Mouse (Mus musculus) forebrain, embryonic 12.5 days (tissue): ENCODE measurements at regions not wholly inside any gene's neighbourhood (a gene's known extent, or its start where the extent isn't known, plus 50 kb on each side); places are given as distances from the start of the nearest gene placed in this dataset.
A peak's percentile ranks its signal among the peaks of the same experiment; 100 is the strongest.

ENCODE experiments used
- ATAC-seq: fragments of 200-750 bp; cut with Nextera tagmentation; 2 replicates; pipeline ENCODE4 v1.8.0; 2017; ENCODE audit warnings: moderate TSS enrichment; ENCODE audit not compliant: low FRiP score
- H3K27ac ChIP-seq: fragments of 300-500 bp; sonication (generic); 2 replicates; pipeline ENCODE4 v1.5.1; 2016; ENCODE audit warnings: mild to moderate bottlenecking
- H3K27me3 ChIP-seq: fragments of 300-500 bp; sonication (generic); 2 replicates; pipeline ENCODE4 v1.6.1; 2016; ENCODE audit warnings: mild to moderate bottlenecking
- H3K36me3 ChIP-seq: fragments of 300-500 bp; sonication (generic); replicated peaks from 2 replicates; pipeline ENCODE4 v1.6.1; 2016; ENCODE audit warnings: mild to moderate bottlenecking
- H3K4me1 ChIP-seq: fragments of 300-500 bp; sonication (generic); 2 replicates; pipeline ENCODE4 v1.6.1; 2016
- H3K4me2 ChIP-seq: fragments of 300-500 bp; sonication (generic); 2 replicates; pipeline ENCODE4 v1.6.1; 2016; ENCODE audit warnings: mild to moderate bottlenecking, moderate library complexity
- H3K4me3 ChIP-seq: fragments of 300-500 bp; sonication (generic); replicated peaks from 2 replicates; pipeline ENCODE4 v1.5.1; 2016; ENCODE audit warnings: mild to moderate bottlenecking
- H3K9ac ChIP-seq: fragments of 300-500 bp; sonication (generic); 2 replicates; pipeline ENCODE4 v1.6.1; 2016; ENCODE audit warnings: mild to moderate bottlenecking
- H3K9me3 ChIP-seq: fragments of 300-500 bp; sonication (generic); 2 replicates; pipeline ENCODE4 v1.6.1; 2016
- WGBS: fragments of 180-500 bp; shearing (Covaris S2); methylation state at CpG from one replicate; pipeline ENCODE4 v1.1.7; 2016; 5-methylcytosine and 5-hydroxymethylcytosine counted together

DNA sequence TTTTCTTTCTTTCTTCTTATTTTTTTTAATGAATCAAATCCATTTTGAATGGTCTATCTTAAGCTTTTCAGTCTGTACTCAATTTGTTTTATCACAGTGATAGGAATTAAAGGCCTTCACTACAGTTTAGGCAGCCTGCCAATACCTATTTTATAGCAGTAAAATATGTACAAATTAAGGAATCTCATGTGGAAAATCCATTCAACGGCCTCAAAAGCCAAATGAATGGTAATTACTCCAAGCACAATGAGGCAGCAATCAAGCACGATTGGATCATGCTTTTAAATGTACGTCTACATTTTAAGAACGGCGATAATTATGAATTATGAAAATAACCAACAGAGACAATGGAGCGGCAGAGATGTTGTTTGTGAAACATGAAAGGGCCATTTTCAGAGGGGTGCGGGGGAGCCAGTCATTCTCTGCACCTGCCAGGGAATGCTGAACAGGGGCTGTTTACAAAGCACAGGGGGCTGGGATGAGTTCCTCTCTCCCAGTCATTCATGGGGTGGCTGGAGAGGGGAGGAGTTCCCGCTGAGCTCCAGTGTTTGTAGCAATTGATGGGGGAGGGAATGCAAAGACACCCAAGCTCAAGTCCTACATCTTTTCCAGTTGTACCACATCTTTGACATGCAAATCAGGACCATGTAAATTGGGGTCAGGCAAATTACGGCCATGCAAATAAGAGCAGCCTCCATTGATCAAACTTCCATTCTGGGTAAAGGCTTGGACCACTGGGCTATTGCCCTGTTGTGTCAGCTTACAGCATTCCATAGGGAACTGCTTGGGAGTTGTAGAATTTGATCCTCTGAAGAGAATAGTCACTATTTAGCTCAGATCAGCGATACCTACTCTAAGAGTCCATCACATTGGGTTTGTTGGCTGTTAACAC, 381.1 kb upstream of the Castor2 start:
- Histone ChIP-seq H3K27me3 (no peaks in the 10 kb centered on the region; the same call in 1 of the 2 replicates), H3K36me3 (no peaks in the 10 kb centered on the region), H3K4me2 (peak overlapping the region; percentile 17; the same call in 1 of the 2 replicates), H3K27ac (peak overlapping the region; percentile 75), H3K4me1 (peaks cover 16% of the 10 kb centered on the region), H3K9ac (no peak overlapping the region), H3K4me3 (0 out of 2 replicates have a peak overlapping the region, but pooled peaks have one; percentile 11), H3K9me3 (no peaks in the 10 kb centered on the region)
- 16% methylated on average over 10 of the region's 10 CpGs for WGBS
- ATAC-seq, result peak; percentile 96

DNA sequence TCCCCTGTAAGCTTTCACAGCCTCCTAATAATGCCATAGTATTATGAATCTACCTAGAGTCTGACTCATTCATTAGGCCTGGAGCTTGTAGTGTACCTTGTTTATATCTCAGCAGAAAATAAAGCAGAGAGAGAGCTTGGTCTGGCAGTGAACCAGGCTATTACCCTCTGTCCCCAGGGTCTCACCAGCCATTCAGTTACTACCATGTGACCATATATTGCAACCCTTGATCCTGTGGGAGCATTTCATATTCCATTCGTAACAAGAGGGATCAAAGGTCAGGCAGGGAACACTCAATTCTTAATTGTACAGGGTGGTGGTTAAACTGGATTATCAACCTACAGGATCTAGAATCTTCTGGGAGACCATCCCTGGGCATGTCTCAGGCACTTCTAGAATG, 383.7 kb upstream of the Castor2 start:
- no peak overlapping the region for H3K4me3 ChIP-seq
- peaks cover 16% of the 10 kb centered on the region for H3K4me1 ChIP-seq
- peaks cover 9% of the 10 kb centered on the region for H3K27me3 ChIP-seq
- no peak overlapping the region for H3K4me2 ChIP-seq
- no peak overlapping the region for H3K9ac ChIP-seq
- WGBS, result 90% methylated on average over 1 of the region's 1 CpGs
- H3K27ac ChIP-seq, result no peak overlapping the region
- ATAC-seq, result no peak
- H3K9me3 ChIP-seq, result no peaks in the 10 kb centered on the region
- H3K36me3 ChIP-seq, result no peaks in the 10 kb centered on the region

DNA sequence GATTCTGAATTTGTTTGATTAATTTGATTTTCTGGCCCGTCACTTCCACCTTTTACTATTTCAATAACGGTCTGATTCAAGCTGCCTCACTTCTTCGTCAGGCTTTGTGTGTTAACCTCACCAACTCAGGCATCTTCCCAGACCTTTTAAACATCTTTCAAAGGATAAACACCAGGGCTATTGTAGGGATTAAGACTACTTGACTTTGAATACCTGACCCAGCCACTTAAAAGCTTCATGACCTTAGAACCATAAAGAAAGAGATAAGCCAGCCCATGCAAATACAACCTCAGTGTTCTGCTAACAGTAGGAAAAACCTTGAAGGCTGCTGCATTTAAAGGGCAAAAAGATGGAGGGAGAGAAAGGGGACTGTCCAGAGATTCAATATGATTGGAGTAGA, 386.9 kb upstream of the Castor2 start:
- no peak for ATAC-seq
- H3K4me3 ChIP-seq, result no peak overlapping the region
- no peak overlapping the region for H3K27ac ChIP-seq
- H3K4me1 ChIP-seq, result peaks cover under 1% of the 10 kb centered on the region; the same call in 1 of the 2 replicates
- H3K36me3 ChIP-seq, result no peaks in the 10 kb centered on the region
- no peaks in the 10 kb centered on the region for H3K9me3 ChIP-seq
- 42% methylated on average over 3 of the region's 3 CpGs for WGBS
- no peak overlapping the region for H3K4me2 ChIP-seq
- H3K9ac ChIP-seq, result no peak overlapping the region
- H3K27me3 ChIP-seq, result peaks cover 18% of the 10 kb centered on the region

DNA sequence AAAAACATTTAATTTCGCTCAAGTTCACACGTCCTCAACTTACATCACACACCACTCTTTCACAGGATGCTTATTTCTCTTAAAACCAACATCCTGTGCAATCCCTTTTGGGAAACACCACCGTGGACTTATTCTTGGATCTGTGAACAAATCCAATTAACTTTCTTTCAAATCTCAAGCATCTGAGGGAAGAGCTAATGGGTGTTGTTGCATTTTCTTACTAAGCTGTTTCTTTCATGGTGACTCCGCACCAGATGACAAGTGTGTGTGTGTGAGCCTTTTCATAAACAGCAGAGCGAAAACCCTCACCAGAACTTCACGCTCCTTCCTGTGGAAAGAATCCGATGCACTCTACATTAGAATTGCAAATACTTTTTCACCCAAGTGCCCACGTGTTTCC, 390.6 kb upstream of the Castor2 start:
- peaks cover 5% of the 10 kb centered on the region; the same call in 1 of the 2 replicates for H3K9me3 ChIP-seq
- no peak overlapping the region for H3K9ac ChIP-seq
- H3K27me3 ChIP-seq, result peaks cover 18% of the 10 kb centered on the region
- no peak overlapping the region for H3K27ac ChIP-seq
- H3K36me3 ChIP-seq, result no peaks in the 10 kb centered on the region
- 44% methylated on average over 8 of the region's 8 CpGs for WGBS
- no peak for ATAC-seq
- H3K4me2 ChIP-seq, result no peak overlapping the region
- no peaks in the 10 kb centered on the region for H3K4me1 ChIP-seq
- no peak overlapping the region for H3K4me3 ChIP-seq

DNA sequence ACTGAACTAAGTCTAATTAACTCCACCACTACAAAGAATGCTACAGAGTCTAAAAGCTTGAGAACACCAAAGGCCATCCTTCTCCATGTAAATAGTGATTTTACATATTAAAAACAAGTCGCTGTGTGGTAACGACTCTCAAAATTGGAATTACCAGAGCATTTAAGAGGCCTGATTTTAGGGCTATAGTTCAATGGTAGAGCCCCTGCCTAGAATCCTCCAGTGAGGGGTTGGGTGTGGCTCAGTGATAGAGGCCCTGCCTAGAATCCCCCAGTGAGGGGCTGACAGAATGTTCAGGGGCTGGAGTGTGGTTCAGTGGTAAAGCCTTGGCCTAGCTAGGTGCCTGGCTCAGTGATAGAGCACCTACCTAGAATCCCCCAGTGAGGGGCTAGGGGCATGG, 413.3 kb upstream of the Castor2 start:
- Histone ChIP-seq H3K27ac (no peak overlapping the region), H3K4me3 (no peak overlapping the region), H3K4me1 (no peaks in the 10 kb centered on the region), H3K9me3 (no peaks in the 10 kb centered on the region), H3K4me2 (no peak overlapping the region), H3K9ac (no peak overlapping the region), H3K27me3 (peaks cover 12% of the 10 kb centered on the region; the same call in 1 of the 2 replicates), H3K36me3 (no peaks in the 10 kb centered on the region)
- no peak for ATAC-seq
- 66% methylated on average over 2 of the region's 2 CpGs for WGBS

DNA sequence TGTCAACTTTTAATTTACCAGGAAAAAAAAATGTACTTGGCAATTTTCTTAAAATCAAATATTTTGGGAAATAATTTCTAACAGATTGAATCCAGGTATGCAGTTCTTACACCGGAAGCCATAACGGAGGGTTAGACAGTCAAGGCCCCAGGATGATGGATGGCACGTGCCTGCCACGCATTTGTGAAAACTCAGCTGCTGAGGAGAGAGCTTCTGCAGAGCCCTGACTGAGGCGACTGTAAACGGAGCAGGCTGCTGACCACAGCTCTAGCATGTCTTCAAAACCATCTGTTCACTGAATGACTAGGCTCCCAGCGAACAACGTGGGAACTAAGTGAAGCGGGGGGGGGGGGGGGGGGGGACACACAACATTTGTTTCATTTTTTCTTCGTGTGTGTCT, 416.5 kb upstream of the Castor2 start:
- Histone ChIP-seq H3K27me3 (peaks cover 12% of the 10 kb centered on the region; the same call in 1 of the 2 replicates), H3K36me3 (no peaks in the 10 kb centered on the region), H3K9ac (no peak overlapping the region), H3K27ac (no peak overlapping the region), H3K4me2 (no peak overlapping the region), H3K4me3 (no peak overlapping the region), H3K9me3 (no peaks in the 10 kb centered on the region), H3K4me1 (no peaks in the 10 kb centered on the region)
- no peak for ATAC-seq
- 66% methylated on average over 10 of the region's 10 CpGs for WGBS

DNA sequence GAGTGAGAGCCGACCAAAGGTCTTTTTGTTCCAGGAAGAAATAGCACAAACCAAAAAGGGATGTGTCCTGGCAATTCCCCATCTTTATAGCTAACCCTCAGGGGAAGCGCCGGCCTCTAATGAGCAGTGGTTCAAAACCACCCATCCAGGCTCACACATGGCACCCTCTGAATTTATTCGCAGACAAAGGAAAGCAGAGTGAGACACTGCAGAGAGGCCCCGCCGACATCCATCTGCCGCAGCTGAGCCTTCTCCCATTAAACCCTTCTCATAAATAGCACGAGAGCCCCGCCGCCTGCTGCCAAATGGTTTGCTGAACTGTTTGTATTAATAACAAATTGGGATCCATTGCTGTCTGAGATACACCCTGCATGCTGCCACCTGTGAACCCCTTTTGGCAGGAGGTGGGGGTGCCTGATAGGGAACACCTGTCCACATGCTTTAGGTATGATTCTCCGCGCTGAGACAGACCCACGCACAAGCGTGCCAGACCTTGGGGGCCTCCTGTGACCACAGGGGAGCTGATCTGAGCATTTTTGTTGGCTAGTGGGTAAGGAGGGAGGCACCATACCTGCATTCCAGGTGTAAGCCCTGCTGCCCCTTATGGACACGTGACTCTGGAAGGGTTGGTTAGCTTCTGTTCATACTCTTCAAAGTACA, 422.6 kb upstream of the Castor2 start:
- ATAC-seq, result peak; percentile 60; the same call in 1 of the 2 replicates
- no peaks in the 10 kb centered on the region for H3K9me3 ChIP-seq
- H3K36me3 ChIP-seq, result no peaks in the 10 kb centered on the region
- peaks cover 20% of the 10 kb centered on the region for H3K4me1 ChIP-seq
- H3K4me2 ChIP-seq, result no peak overlapping the region
- peak overlapping the region; percentile 78 for H3K27ac ChIP-seq
- no peak overlapping the region for H3K9ac ChIP-seq
- no peaks in the 10 kb centered on the region for H3K27me3 ChIP-seq
- no peak overlapping the region for H3K4me3 ChIP-seq
- WGBS, result 66% methylated on average over 15 of the region's 15 CpGs

DNA sequence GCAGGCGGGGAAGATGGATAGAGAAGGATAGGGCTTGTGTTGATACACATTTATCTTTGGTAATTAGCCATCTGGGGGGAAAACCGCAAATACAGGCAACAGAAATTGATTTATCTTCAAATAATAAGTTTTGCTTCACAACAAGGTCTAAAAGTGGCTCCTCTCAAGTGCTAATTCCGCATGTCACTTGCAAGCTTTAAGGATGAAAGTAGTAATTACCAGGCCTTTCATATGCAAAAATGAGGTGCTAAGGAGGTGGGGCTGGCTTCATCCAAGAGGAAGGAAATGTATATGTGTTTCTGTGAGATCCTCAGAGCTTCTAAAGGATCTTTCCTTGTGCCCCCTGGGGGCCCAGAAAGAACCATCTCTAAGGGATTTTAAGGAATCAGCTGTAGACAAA, 423.9 kb upstream of the Castor2 start:
- no peaks in the 10 kb centered on the region for H3K36me3 ChIP-seq
- H3K9me3 ChIP-seq, result no peaks in the 10 kb centered on the region
- no peak for ATAC-seq
- H3K27me3 ChIP-seq, result no peaks in the 10 kb centered on the region
- no peak overlapping the region for H3K9ac ChIP-seq
- H3K4me1 ChIP-seq, result peaks cover 20% of the 10 kb centered on the region
- peak overlapping the region; percentile 78 for H3K27ac ChIP-seq
- H3K4me2 ChIP-seq, result no peak overlapping the region
- WGBS, result 33% methylated on average over 3 of the region's 3 CpGs
- no peak overlapping the region for H3K4me3 ChIP-seq

DNA sequence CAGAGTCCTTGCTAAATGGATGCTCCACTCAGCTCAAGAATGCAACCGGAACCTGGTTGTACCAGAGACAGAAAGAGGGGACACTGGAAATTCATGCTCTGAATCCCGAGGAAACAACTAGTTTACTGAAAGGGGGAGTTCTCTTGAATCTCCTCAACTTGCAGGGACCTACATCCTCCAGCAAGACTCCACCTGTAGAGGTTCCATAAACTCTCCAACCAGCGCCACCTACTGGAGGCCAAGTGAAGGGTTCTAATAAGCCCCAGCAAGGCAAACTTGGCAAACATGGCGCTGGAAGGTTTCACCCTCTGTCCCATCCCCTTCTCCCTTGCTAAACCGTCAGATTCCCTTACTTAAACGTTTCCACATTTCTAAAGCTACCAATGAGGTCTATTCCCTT, 433.0 kb upstream of the Castor2 start:
- no peaks in the 10 kb centered on the region for H3K36me3 ChIP-seq
- 0 out of 2 replicates have a peak, but pooled peaks cover 2% of the 10 kb centered on the region for H3K27me3 ChIP-seq
- H3K4me1 ChIP-seq, result no peaks in the 10 kb centered on the region
- H3K27ac ChIP-seq, result no peak overlapping the region
- no peaks in the 10 kb centered on the region for H3K9me3 ChIP-seq
- 37% methylated on average over 6 of the region's 6 CpGs for WGBS
- no peak overlapping the region for H3K9ac ChIP-seq
- no peak for ATAC-seq
- H3K4me2 ChIP-seq, result no peak overlapping the region
- no peak overlapping the region for H3K4me3 ChIP-seq

DNA sequence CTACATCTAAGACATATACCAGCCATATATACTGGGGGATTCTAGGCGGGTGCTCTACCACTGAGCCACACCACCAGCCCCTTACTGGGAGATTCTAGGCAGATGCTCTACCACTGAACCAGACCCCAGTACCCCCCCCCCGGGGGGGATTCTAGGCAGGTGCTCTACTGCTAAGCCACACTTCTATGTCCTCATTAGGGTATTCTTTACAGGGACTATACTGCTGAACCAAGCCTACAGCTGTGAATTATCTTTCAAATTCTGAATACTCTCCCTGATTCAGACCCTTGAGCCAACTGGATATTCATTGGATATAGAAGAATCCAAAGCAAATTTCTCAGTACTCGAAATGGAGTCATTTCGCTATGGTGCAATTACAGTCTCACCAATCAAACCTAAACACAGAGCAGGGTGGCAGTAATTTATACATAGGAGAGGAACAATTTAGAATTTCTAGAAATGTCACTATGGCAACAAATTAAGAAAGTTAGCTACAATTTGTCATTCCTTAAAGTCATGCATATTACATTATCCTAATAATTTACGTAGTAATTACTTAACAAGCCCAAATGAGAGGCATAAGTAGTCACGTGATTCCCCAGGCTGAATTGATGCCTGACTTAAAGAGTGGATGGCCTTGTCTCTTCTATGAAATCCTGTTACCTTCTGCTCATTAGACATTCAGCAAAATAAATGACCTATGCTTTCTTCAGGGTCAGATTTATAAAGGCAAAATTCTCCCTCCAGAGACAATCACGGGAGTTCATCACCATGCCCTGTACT, 436.8 kb upstream of the Castor2 start:
- Histone ChIP-seq H3K4me3 (no peak overlapping the region), H3K9me3 (no peaks in the 10 kb centered on the region), H3K27ac (peak overlapping the region; percentile 61), H3K27me3 (0 out of 2 replicates have a peak, but pooled peaks cover 2% of the 10 kb centered on the region), H3K4me1 (no peaks in the 10 kb centered on the region), H3K4me2 (no peak overlapping the region), H3K36me3 (no peaks in the 10 kb centered on the region), H3K9ac (no peak overlapping the region)
- peak; percentile 53 for ATAC-seq
- WGBS, result 70% methylated on average over 7 of the region's 7 CpGs

DNA sequence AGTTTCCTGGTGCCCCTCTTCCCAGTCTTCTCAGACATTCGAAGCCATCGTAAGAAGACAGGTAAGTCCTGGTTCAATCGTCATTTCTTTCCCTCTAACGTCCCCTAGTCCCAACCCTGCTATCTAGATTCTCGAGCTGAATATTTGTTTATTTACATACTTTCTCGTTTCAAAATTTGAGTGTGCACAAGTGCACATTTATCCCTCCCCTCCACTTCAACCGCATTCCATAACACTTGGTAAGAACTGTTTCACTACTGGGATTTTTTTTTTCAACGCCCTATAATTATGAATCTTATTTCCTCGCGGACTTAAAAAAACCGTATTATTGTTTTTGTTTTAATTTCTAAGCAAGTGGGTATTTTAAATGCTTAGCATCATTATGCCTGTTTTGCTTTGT, 439.2 kb upstream of the Castor2 start:
- H3K27ac ChIP-seq, result no peak overlapping the region
- no peak overlapping the region for H3K4me2 ChIP-seq
- H3K9ac ChIP-seq, result no peak overlapping the region
- H3K36me3 ChIP-seq, result no peaks in the 10 kb centered on the region
- H3K9me3 ChIP-seq, result no peaks in the 10 kb centered on the region
- ATAC-seq, result no peak
- no peak overlapping the region for H3K4me3 ChIP-seq
- 88% methylated on average over 11 of the region's 11 CpGs for WGBS
- no peaks in the 10 kb centered on the region for H3K4me1 ChIP-seq
- H3K27me3 ChIP-seq, result 0 out of 2 replicates have a peak, but pooled peaks cover 5% of the 10 kb centered on the region

DNA sequence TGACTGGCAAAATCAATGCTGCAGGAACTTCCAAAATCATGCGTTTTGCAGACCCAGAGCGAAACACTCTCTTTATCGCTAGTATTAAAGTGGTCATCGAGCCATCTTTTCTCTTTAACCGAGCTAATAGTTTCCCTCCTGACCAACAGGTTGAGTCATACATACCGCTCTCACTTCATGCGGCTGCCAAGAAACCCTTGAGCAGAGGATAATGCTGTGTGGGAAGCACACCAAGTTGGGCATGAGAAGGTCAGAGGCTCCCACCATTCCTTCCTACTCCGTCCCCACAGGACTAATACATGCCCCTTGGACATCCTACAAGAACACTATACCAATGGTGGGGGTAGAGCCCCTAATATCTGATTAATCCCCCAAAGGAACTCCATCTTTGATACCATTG, 442.7 kb upstream of the Castor2 start:
- Histone ChIP-seq H3K36me3 (no peaks in the 10 kb centered on the region), H3K4me3 (no peak overlapping the region), H3K27me3 (0 out of 2 replicates have a peak, but pooled peaks cover 6% of the 10 kb centered on the region), H3K9ac (no peak overlapping the region), H3K9me3 (0 out of 2 replicates have a peak, but pooled peaks cover 3% of the 10 kb centered on the region), H3K27ac (no peak overlapping the region), H3K4me1 (no peaks in the 10 kb centered on the region), H3K4me2 (no peak overlapping the region)
- WGBS, result 96% methylated on average over 8 of the region's 8 CpGs
- ATAC-seq, result no peak
